Comparison of ENCODE assay signal across 35 mouse cellular contexts in the genomic region with DNA sequence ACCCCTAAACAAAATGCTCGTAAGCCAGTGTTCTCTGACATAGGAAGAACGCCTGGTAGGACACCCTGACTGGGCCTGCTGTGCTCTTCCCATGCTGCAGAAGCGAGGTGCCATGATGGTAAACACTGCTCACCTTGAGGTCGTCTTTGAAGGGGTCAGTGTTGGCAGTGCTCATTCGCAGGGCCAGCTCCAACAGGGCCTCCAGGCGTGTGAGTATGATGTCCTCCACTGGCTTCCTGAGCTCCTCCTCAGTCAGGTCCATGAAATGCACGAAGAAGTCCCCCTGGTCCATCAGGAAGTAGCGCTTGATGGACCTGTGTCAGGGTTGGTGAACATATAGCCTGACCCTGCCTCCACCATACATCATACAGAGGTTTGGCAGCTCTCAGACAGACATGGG. TPM values are rescaled to one million over a fixed set of nuclear protein-coding genes. Genes with fewer than 3 reads are reported as not detected.
"Had no signal": no experiment of that assay in that cellular context is flagged by ENCODE, and none has a peak within 500 bp of the region (broad histone marks: within the 10 kb centered on the region; RNA-seq: fewer than 3 reads in every experiment).

No protein-coding gene starts in this region.

- H3K4me1 ChIP-seq: heart, embryonic 10.5 days; heart, embryonic 12.5 days; hindbrain, embryonic 13.5 days; hindbrain, embryonic 15.5 days; kidney, embryonic 15.5 days; limb, embryonic 13.5 days; limb, embryonic 15.5 days had no signal

- H3K9ac ChIP-seq: heart, embryonic 12.5 days; hindbrain, embryonic 13.5 days; hindbrain, embryonic 15.5 days; kidney, embryonic 15.5 days; limb, embryonic 13.5 days; limb, embryonic 15.5 days had no signal

- DNase-seq: gastrocnemius, adult 2 months; gastrocnemius, postnatal 10 days; gastrocnemius, postnatal 25 days; heart, adult 18-20 months; heart, postnatal 10 days; kidney, adult 11 months; kidney, adult 2 months; kidney, adult 9 months; kidney, postnatal 14 days; kidney, postnatal 36 days; layer of hippocampus, adult 9-11 months; layer of hippocampus, postnatal 36 days; left cerebral cortex, postnatal 4 days had no signal

- H3K4me2 ChIP-seq: heart, embryonic 12.5 days; hindbrain, embryonic 13.5 days; hindbrain, embryonic 15.5 days; kidney, embryonic 15.5 days; limb, embryonic 13.5 days; limb, embryonic 15.5 days had no signal

- H3K4me3 ChIP-seq: gastrocnemius, adult 2 months; heart, embryonic 10.5 days; heart, embryonic 12.5 days; hindbrain, embryonic 13.5 days; hindbrain, embryonic 15.5 days; kidney, embryonic 15.5 days; limb, embryonic 13.5 days; limb, embryonic 15.5 days had no signal

- H3K9me3 ChIP-seq: heart, embryonic 10.5 days; heart, embryonic 12.5 days; hindbrain, embryonic 13.5 days; hindbrain, embryonic 15.5 days; kidney, embryonic 15.5 days; limb, embryonic 13.5 days; limb, embryonic 15.5 days had no signal

- H3K27ac ChIP-seq: gastrocnemius, adult 2 months; heart, embryonic 10.5 days; hindbrain, embryonic 13.5 days; hindbrain, embryonic 15.5 days; hindbrain, postnatal 0 days; kidney, embryonic 15.5 days; kidney, postnatal 0 days; limb, embryonic 13.5 days; limb, embryonic 15.5 days had no signal

- H3K27me3 ChIP-seq: heart, embryonic 12.5 days; hindbrain, embryonic 13.5 days; hindbrain, embryonic 15.5 days; kidney, embryonic 15.5 days; limb, embryonic 13.5 days; limb, embryonic 15.5 days had no signal

- ATAC-seq: forebrain, embryonic 16.5 days; hindbrain, postnatal 0 days; intestine, embryonic 16.5 days had no signal

RNA-seq across cellular contexts. Expression of a gene that starts 26.1 kb away (rescaled TPM):
- total RNA-seq: gastrocnemius, adult 2 months; gastrocnemius, postnatal 10 days; gastrocnemius, postnatal 25 days; heart, adult 18-20 months; heart, adult 8-10 months; heart, postnatal 10 days; heart, postnatal 25 days had no signal
- polyA plus RNA-seq: heart, embryonic 14.5 days; intestine, embryonic 14.5 days; intestine, embryonic 16.5 days; large intestine, adult 2 months had no signal

RNA-seq across cellular contexts. Expression of a gene that starts 44.2 kb away (rescaled TPM):
- total RNA-seq: gastrocnemius, adult 2 months; gastrocnemius, postnatal 10 days; gastrocnemius, postnatal 25 days; heart, adult 18-20 months; heart, adult 8-10 months; heart, postnatal 10 days; heart, postnatal 25 days; hematopoietic stem cell, adult 5-6 weeks; layer of hippocampus, adult 8-10 months; left cerebral cortex, adult 18-20 months had no signal
- polyA plus RNA-seq: gonadal fat pad, adult 2 months; heart, embryonic 10.5 days; heart, embryonic 12.5 days; heart, embryonic 14.5 days; heart, embryonic 16.5 days; intestine, embryonic 14.5 days; intestine, embryonic 16.5 days; kidney, adult 2 months; kidney, embryonic 15.5 days; kidney, postnatal 0 days; large intestine, adult 2 months; limb, embryonic 11.5 days; limb, embryonic 13.5 days; limb, embryonic 15.5 days had no signal
